Mouse (Mus musculus): ENCODE measurements at regions not wholly inside any gene's neighbourhood (a gene's known extent, or its start where the extent isn't known, plus 50 kb on each side); places are given as distances from the start of the nearest gene placed in this dataset.

DNA sequence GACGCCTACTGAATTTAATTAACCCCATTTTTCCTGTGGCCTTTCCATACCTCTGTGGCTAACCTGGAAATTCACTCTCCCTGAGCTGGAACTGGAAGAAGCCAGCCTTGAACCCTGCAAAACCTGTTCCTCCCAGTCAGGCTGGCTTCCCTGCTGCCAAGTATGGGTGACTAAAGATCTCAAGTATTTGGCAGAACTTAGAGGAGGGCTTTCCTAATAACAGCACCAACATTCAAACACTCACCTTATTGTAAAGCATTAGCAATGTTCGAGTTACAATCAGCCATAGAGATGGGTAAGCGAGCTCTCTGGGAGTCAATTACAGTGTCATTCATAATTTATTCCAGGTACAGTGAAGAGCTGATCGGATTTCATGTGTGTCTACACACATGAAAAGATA is 112.4 kb upstream of the D7Ertd443e start:
- Histone ChIP-seq H3K36me3 (ENCODE audit: control insufficient read depth, insufficient read depth) (no peaks in the 10 kb centered on the region), H3K79me3 (ENCODE audit: low read depth) (no peaks in the 10 kb centered on the region), H3K4me3 (ENCODE audit: insufficient read depth, poor library complexity, severe bottlenecking) (no peak overlapping the region), H3K27me3 (ENCODE audit: control insufficient read depth, insufficient read depth, insufficient read length) (peaks cover 3% of the 10 kb centered on the region), H3K79me2 (ENCODE audit: control insufficient read depth, insufficient read depth) (no peaks in the 10 kb centered on the region), H3ac (ENCODE audit: control insufficient read depth, insufficient read length, low read depth) (no peak overlapping the region)
- TF ChIP-seq USF1 (IDR thresholded peaks at IDR 0.05; ENCODE audit: low read depth) (no peak), MAX (IDR thresholded peaks at IDR 0.05) (no peak), MYOD1 (IDR thresholded peaks at IDR 0.05; ENCODE audit: control insufficient read depth, insufficient read length, low read depth) (no peak), CTCF (IDR thresholded peaks at IDR 0.05; ENCODE audit: control insufficient read depth, insufficient read depth, insufficient read length) (no peak), MYOG (IDR thresholded peaks at IDR 0.05; ENCODE audit: control insufficient read depth, extremely low read depth, insufficient read length) (no peak), FOSL1 (IDR thresholded peaks at IDR 0.05; ENCODE audit: insufficient read depth, low read length, poor library complexity, severe bottlenecking) (no peak), CEBPB (IDR thresholded peaks at IDR 0.05; ENCODE audit: low read depth) (no peak)

DNA sequence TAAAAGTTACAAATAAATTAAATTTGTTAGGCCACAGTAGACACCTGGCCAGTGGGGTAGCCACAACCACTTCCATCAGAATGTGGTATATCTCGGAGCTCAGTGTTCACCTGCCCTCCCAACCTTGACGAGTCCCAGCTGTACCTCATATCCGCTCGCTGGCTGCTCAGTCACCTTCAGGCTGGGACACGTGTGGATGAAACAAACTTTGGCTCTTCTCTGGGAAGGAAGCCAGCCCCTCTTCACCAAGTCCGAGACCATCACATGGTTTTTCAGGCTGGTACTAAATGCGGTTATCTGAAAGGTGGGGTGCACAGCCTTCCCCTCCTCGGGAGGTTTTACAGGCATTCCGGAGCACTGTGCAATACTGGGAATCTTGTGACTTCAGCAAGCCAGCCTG is 113.3 kb upstream of the D7Ertd443e start:
- no peaks in the 10 kb centered on the region for H3K36me3 ChIP-seq (ENCODE audit: control insufficient read depth, insufficient read depth)
- no peaks in the 10 kb centered on the region for H3K79me2 ChIP-seq (ENCODE audit: control insufficient read depth, insufficient read depth)
- H3K79me3 ChIP-seq (ENCODE audit: low read depth) = no peaks in the 10 kb centered on the region
- no peak overlapping the region for H3ac ChIP-seq (ENCODE audit: control insufficient read depth, insufficient read length, low read depth)
- H3K27me3 ChIP-seq (ENCODE audit: control insufficient read depth, insufficient read depth, insufficient read length) = peaks cover 3% of the 10 kb centered on the region
- TF ChIP-seq FOSL1 (IDR thresholded peaks at IDR 0.05; ENCODE audit: insufficient read depth, low read length, poor library complexity, severe bottlenecking) (no peak), MYOD1 (IDR thresholded peaks at IDR 0.05; ENCODE audit: control insufficient read depth, insufficient read length, low read depth) (no peak), CTCF (IDR thresholded peaks at IDR 0.05; ENCODE audit: control insufficient read depth, insufficient read depth, insufficient read length) (no peak), CEBPB (IDR thresholded peaks at IDR 0.05; ENCODE audit: low read depth) (no peak), MYOG (IDR thresholded peaks at IDR 0.05; ENCODE audit: control insufficient read depth, extremely low read depth, insufficient read length) (no peak)
- H3K4me3 ChIP-seq (ENCODE audit: insufficient read depth, poor library complexity, severe bottlenecking) = no peak overlapping the region

DNA sequence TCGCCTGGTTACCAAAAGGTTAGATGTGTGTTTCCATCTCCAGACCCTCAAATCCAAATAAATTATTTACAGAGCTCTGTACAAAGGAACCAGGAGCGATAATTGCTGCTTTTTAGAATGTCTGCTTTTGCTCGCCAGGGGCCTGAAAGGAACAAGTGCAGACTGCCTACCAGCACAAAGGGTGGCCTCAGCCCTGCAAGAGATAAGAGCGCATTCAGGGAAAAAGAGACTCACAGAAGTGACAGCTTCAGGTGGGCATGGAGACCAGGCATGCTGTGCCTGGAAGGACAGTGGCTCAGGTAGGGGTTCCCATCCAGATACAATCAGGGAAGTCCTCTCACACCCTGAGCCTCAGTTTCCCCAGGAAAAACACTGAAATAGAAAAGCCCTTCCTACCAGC is 114.0 kb upstream of the D7Ertd443e start:
- Histone ChIP-seq H3ac (ENCODE audit: control insufficient read depth, insufficient read length, low read depth) (no peak overlapping the region), H3K36me3 (ENCODE audit: control insufficient read depth, insufficient read depth) (no peaks in the 10 kb centered on the region), H3K4me3 (ENCODE audit: insufficient read depth, poor library complexity, severe bottlenecking) (no peak overlapping the region), H3K27me3 (ENCODE audit: control insufficient read depth, insufficient read depth, insufficient read length) (peaks cover 3% of the 10 kb centered on the region), H3K79me3 (ENCODE audit: low read depth) (no peaks in the 10 kb centered on the region), H3K79me2 (ENCODE audit: control insufficient read depth, insufficient read depth) (no peaks in the 10 kb centered on the region)
- TF ChIP-seq USF1 (IDR thresholded peaks at IDR 0.05; ENCODE audit: low read depth) (no peak), MYOD1 (IDR thresholded peaks at IDR 0.05; ENCODE audit: control insufficient read depth, insufficient read length, low read depth) (no peak), MAX (IDR thresholded peaks at IDR 0.05) (no peak), CTCF (IDR thresholded peaks at IDR 0.05; ENCODE audit: control insufficient read depth, insufficient read depth, insufficient read length) (no peak), FOSL1 (IDR thresholded peaks at IDR 0.05; ENCODE audit: insufficient read depth, low read length, poor library complexity, severe bottlenecking) (no peak), MYOG (IDR thresholded peaks at IDR 0.05; ENCODE audit: control insufficient read depth, extremely low read depth, insufficient read length) (no peak), CEBPB (IDR thresholded peaks at IDR 0.05; ENCODE audit: low read depth) (no peak)

DNA sequence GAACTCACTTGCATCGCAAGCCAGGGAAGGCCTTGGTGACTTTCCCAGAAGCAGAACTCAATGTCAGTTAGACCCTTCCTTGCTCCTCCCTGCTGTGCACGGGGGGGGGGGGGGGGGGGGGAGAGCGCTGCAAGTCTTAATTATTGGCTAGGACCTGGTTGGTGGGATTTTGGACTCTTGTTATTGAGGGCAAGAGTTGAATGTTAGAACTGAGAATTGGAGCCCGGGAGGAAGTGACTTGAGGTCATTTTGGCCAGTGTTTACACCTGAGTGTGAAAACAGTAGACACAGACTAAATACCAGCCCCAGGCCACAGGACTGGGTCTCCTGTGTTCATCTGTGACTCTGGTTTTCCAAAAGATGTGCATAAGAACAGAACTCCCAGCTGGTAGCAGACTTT is 114.7 kb upstream of the D7Ertd443e start:
- no peaks in the 10 kb centered on the region for H3K79me3 ChIP-seq (ENCODE audit: low read depth)
- H3K79me2 ChIP-seq (ENCODE audit: control insufficient read depth, insufficient read depth) = no peaks in the 10 kb centered on the region
- TF ChIP-seq MYOG (IDR thresholded peaks at IDR 0.05; ENCODE audit: control insufficient read depth, extremely low read depth, insufficient read length) (no peak), CEBPB (IDR thresholded peaks at IDR 0.05; ENCODE audit: low read depth) (no peak), MYOD1 (IDR thresholded peaks at IDR 0.05; ENCODE audit: control insufficient read depth, insufficient read length, low read depth) (no peak), FOSL1 (IDR thresholded peaks at IDR 0.05; ENCODE audit: insufficient read depth, low read length, poor library complexity, severe bottlenecking) (no peak), CTCF (IDR thresholded peaks at IDR 0.05; ENCODE audit: control insufficient read depth, insufficient read depth, insufficient read length) (no peak), USF1 (IDR thresholded peaks at IDR 0.05; ENCODE audit: low read depth) (no peak), MAX (IDR thresholded peaks at IDR 0.05) (no peak)
- H3ac ChIP-seq (ENCODE audit: control insufficient read depth, insufficient read length, low read depth) = no peak overlapping the region
- no peak overlapping the region for H3K4me3 ChIP-seq (ENCODE audit: insufficient read depth, poor library complexity, severe bottlenecking)
- no peaks in the 10 kb centered on the region for H3K36me3 ChIP-seq (ENCODE audit: control insufficient read depth, insufficient read depth)
- peaks cover 3% of the 10 kb centered on the region for H3K27me3 ChIP-seq (ENCODE audit: control insufficient read depth, insufficient read depth, insufficient read length)

DNA sequence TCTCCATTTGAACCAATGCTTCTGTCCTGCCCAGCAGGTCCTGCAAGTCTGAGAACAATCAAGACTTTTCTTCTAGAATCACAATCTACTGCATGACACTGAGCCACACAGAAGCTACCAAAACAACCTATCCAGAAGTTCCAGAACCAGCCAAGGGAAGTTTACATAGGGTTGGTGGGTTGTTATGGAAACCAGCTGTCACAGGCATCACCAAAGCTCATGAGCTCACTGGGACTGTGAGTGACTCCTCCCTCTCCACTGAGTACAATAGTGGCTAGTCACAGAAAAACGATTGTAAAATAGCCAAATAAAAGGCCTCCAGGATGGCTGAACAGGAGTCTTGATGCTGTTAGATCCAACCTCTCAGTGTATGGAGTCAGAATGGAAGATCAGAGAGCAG is 115.6 kb upstream of the D7Ertd443e start:
- no peaks in the 10 kb centered on the region for H3K36me3 ChIP-seq (ENCODE audit: control insufficient read depth, insufficient read depth)
- H3K79me3 ChIP-seq (ENCODE audit: low read depth) = no peaks in the 10 kb centered on the region
- H3K27me3 ChIP-seq (ENCODE audit: control insufficient read depth, insufficient read depth, insufficient read length) = peaks cover 3% of the 10 kb centered on the region
- no peak overlapping the region for H3ac ChIP-seq (ENCODE audit: control insufficient read depth, insufficient read length, low read depth)
- H3K79me2 ChIP-seq (ENCODE audit: control insufficient read depth, insufficient read depth) = no peaks in the 10 kb centered on the region
- no peak for TF ChIP-seq MAX (IDR thresholded peaks at IDR 0.05)
- no peak for TF ChIP-seq CTCF (IDR thresholded peaks at IDR 0.05; ENCODE audit: control insufficient read depth, insufficient read depth, insufficient read length)
- TF ChIP-seq MYOD1 (IDR thresholded peaks at IDR 0.05; ENCODE audit: control insufficient read depth, insufficient read length, low read depth) = no peak
- no peak for TF ChIP-seq MYOG (IDR thresholded peaks at IDR 0.05; ENCODE audit: control insufficient read depth, extremely low read depth, insufficient read length)
- no peak for TF ChIP-seq USF1 (IDR thresholded peaks at IDR 0.05; ENCODE audit: low read depth)
- TF ChIP-seq FOSL1 (IDR thresholded peaks at IDR 0.05; ENCODE audit: insufficient read depth, low read length, poor library complexity, severe bottlenecking) = no peak
- no peak for TF ChIP-seq CEBPB (IDR thresholded peaks at IDR 0.05; ENCODE audit: low read depth)
- H3K4me3 ChIP-seq (ENCODE audit: insufficient read depth, poor library complexity, severe bottlenecking) = no peak overlapping the region

DNA sequence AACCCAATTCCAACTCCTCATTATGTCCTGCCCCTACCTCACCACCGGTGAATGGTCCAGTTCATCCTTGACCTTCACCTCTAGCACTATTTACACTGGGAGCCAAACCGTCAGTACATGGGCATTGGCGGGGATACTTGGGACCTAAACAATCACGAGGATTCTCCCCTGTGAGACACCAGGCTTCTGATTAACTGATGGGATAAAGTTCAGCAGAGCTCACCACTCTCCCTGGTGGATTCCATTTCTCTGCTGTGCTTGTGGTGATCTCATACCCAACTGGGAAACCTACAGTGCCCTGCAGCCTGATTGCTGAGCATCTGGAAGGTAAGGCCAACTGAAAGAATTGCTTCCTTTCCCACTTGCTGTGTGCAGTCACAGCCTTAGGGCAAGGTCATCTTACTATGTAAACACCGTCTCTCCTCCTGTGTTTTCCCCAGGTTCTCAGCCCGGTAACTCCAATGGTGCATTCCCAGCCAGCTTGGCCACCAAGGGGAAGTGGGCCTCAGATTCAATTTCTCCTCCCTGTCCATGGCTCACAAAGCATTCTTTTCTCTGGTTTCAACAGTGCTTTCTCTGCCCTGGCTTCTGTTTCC is 125.0 kb upstream of the D7Ertd443e start:
- Histone ChIP-seq H3K27me3 (ENCODE audit: control insufficient read depth, insufficient read depth, insufficient read length) (no peaks in the 10 kb centered on the region), H3K79me2 (ENCODE audit: control insufficient read depth, insufficient read depth) (no peaks in the 10 kb centered on the region), H3K36me3 (ENCODE audit: control insufficient read depth, insufficient read depth) (no peaks in the 10 kb centered on the region), H3K79me3 (ENCODE audit: low read depth) (no peaks in the 10 kb centered on the region), H3ac (ENCODE audit: control insufficient read depth, insufficient read length, low read depth) (no peak overlapping the region), H3K4me3 (ENCODE audit: insufficient read depth, poor library complexity, severe bottlenecking) (no peak overlapping the region)
- no peak for TF ChIP-seq MAX (IDR thresholded peaks at IDR 0.05)
